Mouse (Mus musculus) cortical plate, adult 2 months (tissue): ENCODE measurements at regions not wholly inside any gene's neighbourhood (a gene's known extent, or its start where the extent isn't known, plus 50 kb on each side); places are given as distances from the start of the nearest gene placed in this dataset.

Experiments
- CTCF ChIP-seq: fragments of 200-500 bp; IDR thresholded peaks from 2 replicates; pipeline ENCODE4 v1.5.1; 2011; ENCODE audit warnings: mild to moderate bottlenecking, control low read depth, low read length; ENCODE audit not compliant: insufficient read depth; ENCODE audit errors: extremely low read depth
- POLR2A ChIP-seq: fragments of 200-500 bp; IDR thresholded peaks from 2 replicates; pipeline ENCODE4 v1.6.1; 2011; ENCODE audit warnings: mild to moderate bottlenecking, low read length, control low read depth; ENCODE audit not compliant: insufficient read depth; ENCODE audit errors: extremely low read depth

DNA sequence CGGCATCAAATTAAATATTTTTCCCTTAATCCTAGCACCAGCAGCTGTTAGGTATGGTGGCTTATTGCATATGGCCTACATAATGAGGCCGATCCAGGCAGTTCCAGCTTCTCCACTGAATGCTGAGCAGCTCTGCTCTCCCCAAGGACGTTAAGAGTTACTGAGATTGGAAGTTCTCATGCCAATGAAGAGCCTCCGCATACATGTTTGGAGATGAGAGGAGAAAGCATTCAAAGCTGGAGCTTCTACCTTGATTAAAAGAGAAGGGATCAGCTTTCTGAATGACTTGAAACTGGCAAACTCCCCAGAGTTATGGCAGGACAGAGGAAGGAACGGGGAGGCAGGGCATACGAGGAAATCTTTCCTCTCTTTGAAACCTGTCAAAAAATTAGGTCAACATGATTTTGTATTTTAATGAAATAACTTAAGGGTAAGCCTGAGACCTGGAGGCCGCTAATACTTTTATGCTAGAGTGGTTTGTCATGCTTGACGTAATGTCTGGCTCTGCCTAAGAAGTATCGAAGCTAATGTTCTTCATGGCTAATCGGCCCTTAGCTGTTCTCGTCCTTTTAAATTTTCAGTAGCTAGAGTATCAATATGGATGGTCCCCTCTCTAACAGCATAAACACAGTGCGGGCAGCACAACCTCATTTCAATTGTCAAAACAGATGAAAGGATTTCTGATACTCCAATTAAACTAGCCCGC lies 489.0 kb upstream of the Stxbp6 start:
- no peak for TF ChIP-seq POLR2A
- TF ChIP-seq CTCF = no peak
